Mouse (Mus musculus) small intestine, adult 2 months (tissue): ENCODE results near the gene Sema4f.

Experiments
- CTCF ChIP-seq: fragments of 200-500 bp; IDR thresholded peaks from 2 replicates; pipeline ENCODE4 v1.5.1; 2012; ENCODE audit warnings: low read depth, mild to moderate bottlenecking, control low read depth, inconsistent platforms, low read length, moderate library complexity, mixed read lengths; ENCODE audit not compliant: insufficient replicate concordance, insufficient read length; ENCODE audit errors: extremely low read depth
- POLR2A ChIP-seq: fragments of 200-500 bp; IDR thresholded peaks from 2 replicates; pipeline ENCODE4 v1.6.1; 2012; ENCODE audit warnings: low read depth, mild to moderate bottlenecking, control low read depth, inconsistent platforms, low read length, moderate library complexity

DNA sequence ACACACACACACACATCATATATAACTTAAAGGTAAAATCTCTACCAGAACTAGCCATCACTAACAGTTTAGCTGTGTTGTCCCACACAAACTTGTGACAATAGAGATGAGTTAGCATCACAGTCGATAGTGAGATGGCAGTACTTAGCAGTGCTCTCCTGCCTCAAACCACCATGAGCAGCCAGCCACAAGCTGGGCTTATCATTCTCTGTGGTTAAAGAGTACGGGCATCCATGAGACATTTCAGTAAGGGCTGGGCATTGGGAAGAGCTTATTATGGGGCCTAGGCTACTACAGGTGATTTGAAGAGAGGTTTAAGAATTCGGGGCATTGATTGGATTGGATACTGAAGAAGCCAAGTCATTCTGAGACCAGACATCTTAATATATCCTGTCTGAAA, 32.6 kb downstream of the Sema4f start:
- TF ChIP-seq POLR2A (no peak), CTCF (no peak)
